Mouse (Mus musculus) forebrain, embryonic 16.5 days (tissue): Measurements from ENCODE around the gene Car10. TPM values are rescaled to one million over a fixed set of nuclear protein-coding genes. Genes with fewer than 3 reads are reported as not detected.

ENCODE experiments used
- ATAC-seq: fragments of 200-750 bp; cut with Nextera tagmentation; 2 replicates; pipeline ENCODE4 v1.8.0; 2017; ENCODE audit warnings: mild to moderate bottlenecking, moderate library complexity
- H3K27ac ChIP-seq: fragments of 300-500 bp; sonication (generic); 2 replicates; pipeline ENCODE4 v1.5.1; 2014; ENCODE audit warnings: low read length, control low read depth
- H3K27me3 ChIP-seq: fragments of 300-500 bp; sonication (generic); replicated peaks from 2 replicates; pipeline ENCODE4 v1.6.1; 2014; ENCODE audit warnings: low read length; ENCODE audit not compliant: control insufficient read depth, insufficient read depth
- H3K36me3 ChIP-seq: fragments of 300-500 bp; sonication (generic); 2 replicates; pipeline ENCODE4 v1.6.1; 2014; ENCODE audit not compliant: control insufficient read depth, insufficient read depth
- H3K4me1 ChIP-seq: fragments of 300-500 bp; sonication (generic); replicated peaks from 2 replicates; pipeline ENCODE4 v1.6.1; 2014; ENCODE audit warnings: low read length; ENCODE audit not compliant: control insufficient read depth, insufficient read depth
- H3K4me2 ChIP-seq: fragments of 300-500 bp; sonication (generic); 2 replicates; pipeline ENCODE4 v1.6.1; 2014; ENCODE audit warnings: mild to moderate bottlenecking, low read length, control low read depth
- H3K4me3 ChIP-seq: fragments of 300-500 bp; sonication (generic); replicated peaks from 2 replicates; pipeline ENCODE4 v1.5.1; 2014; ENCODE audit warnings: mild to moderate bottlenecking, low read length, control low read depth
- H3K9ac ChIP-seq: fragments of 300-500 bp; sonication (generic); replicated peaks from 2 replicates; pipeline ENCODE4 v1.6.1; 2014; ENCODE audit warnings: low read depth, low read length, control low read depth
- H3K9me3 ChIP-seq: fragments of 300-500 bp; sonication (generic); 2 replicates; pipeline ENCODE4 v1.6.1; 2016; ENCODE audit warnings: low read length; ENCODE audit not compliant: control insufficient read depth
- WGBS: fragments of 180-500 bp; shearing (Covaris S2); extraction: QIAGEN DNeasy Blood & Tissue Kit; methylation state at CpG from one replicate; pipeline ENCODE4 v1.1.7; 2014; 5-methylcytosine and 5-hydroxymethylcytosine counted together
- polyA plus RNA-seq: library from polyadenylated mRNA; unstranded; fragments of >200 nt; fragmentation: Nextera tagmentation; extraction: Ambion mirVana; gene quantifications from 2 replicates; pipeline ENCODE4 v1.2.1, GENCODE M21; 2015

Car10 gene
- polyA plus RNA-seq, 1 experiment from 2014 or later, result 18.6 TPM

DNA sequence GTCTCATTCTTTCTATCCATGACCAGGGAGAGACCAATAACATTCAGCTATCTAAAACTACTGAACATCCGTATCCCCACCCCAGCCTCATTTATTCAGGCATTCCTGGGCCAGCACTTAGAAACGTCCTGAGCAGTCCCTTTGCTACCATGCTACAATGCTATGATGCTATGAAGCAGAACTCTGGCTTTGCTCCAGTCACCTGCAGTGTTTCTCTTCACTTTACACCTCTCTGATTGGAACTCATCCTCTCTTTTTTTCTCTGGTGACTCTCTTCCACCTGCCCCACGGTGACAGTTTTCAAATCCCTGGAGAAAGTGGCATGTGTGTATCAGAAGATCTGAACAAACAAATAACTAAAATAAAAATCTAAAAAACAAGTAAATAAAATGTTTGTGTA, 541.6 kb downstream of the Car10 start:
- Histone ChIP-seq H3K27me3 (no peaks in the 10 kb centered on the region), H3K36me3 (no peaks in the 10 kb centered on the region), H3K9ac (no peak overlapping the region), H3K4me3 (no peak overlapping the region), H3K4me1 (0 out of 2 replicates have a peak, but pooled peaks cover 3% of the 10 kb centered on the region), H3K27ac (no peak overlapping the region), H3K9me3 (no peaks in the 10 kb centered on the region), H3K4me2 (no peak overlapping the region)
- no peak for ATAC-seq
- WGBS, result 76% methylated on average over 3 of the region's 3 CpGs

DNA sequence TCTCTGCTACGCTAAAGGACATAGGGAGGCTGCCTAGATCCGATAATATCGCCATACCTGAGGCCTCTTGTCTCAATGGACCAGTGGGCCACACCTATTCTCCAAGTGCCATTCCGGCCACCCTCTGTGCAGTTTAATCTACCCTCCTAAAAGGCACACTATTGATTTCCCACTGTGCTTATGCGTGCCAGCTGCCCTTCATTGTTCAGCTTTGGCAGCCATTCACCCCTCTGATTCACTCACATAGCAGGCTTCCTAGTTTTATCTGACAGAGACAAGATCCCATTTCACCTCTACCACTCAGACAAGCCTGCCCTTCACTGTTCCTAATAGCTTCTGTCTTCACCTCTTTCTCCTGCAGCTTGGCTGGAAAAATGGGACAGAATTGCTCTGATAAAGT, 543.1 kb downstream of the Car10 start:
- H3K27ac ChIP-seq, result no peak overlapping the region
- H3K4me3 ChIP-seq, result no peak overlapping the region
- no peak overlapping the region for H3K4me2 ChIP-seq
- 26% methylated on average over 5 of the region's 5 CpGs for WGBS
- H3K4me1 ChIP-seq, result 0 out of 2 replicates have a peak, but pooled peaks cover 3% of the 10 kb centered on the region
- H3K36me3 ChIP-seq, result no peaks in the 10 kb centered on the region
- H3K27me3 ChIP-seq, result no peaks in the 10 kb centered on the region
- H3K9me3 ChIP-seq, result no peaks in the 10 kb centered on the region
- ATAC-seq, result no peak
- H3K9ac ChIP-seq, result no peak overlapping the region

DNA sequence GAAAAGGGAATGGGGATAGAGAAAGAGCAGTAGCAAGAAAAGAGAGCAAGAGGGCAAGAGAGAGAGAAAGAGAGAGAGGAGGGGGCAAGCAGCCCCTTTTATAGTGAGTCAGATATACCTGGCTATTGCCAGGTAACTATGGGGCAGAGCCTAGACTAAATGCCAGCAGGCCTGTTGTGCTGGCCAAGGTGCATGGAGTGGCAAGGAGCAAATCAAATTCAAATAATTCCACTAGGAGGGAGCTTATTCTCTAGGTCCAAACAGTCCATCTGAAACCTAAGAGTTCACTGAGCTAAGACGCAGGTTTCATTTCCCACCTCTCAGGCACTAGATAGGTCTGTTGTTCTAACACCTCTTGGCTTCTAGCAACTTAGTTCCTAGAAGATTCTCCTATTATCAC, 544.5 kb downstream of the Car10 start:
- Histone ChIP-seq H3K27ac (no peak overlapping the region), H3K36me3 (no peaks in the 10 kb centered on the region), H3K9me3 (no peaks in the 10 kb centered on the region), H3K4me1 (0 out of 2 replicates have a peak, but pooled peaks cover 3% of the 10 kb centered on the region), H3K9ac (no peak overlapping the region), H3K27me3 (no peaks in the 10 kb centered on the region), H3K4me2 (no peak overlapping the region), H3K4me3 (no peak overlapping the region)
- no peak for ATAC-seq
- WGBS, result 91% methylated on average over 1 of the region's 1 CpGs

DNA sequence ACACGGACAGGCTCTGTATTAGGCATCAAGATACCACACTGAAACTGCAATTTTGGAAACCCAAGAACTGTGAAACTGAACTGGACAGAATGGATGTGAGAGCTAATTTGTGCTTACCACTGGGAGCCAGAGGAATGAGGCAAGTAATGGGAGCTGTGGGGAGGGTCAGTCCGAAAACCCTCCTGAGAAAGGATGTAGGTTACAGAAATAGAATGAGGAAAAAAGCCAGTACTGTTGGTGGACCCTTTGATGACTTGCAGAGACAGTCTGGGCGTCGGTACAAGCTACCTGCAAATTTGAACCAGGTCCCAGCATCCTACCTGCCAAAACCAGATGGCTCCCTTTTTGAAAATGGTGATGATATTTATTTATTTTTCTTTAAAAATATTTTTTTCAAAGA, 545.2 kb downstream of the Car10 start:
- Histone ChIP-seq H3K9ac (no peak overlapping the region), H3K36me3 (no peaks in the 10 kb centered on the region), H3K4me2 (no peak overlapping the region), H3K4me1 (0 out of 2 replicates have a peak, but pooled peaks cover 3% of the 10 kb centered on the region), H3K9me3 (no peaks in the 10 kb centered on the region), H3K4me3 (no peak overlapping the region), H3K27me3 (no peaks in the 10 kb centered on the region), H3K27ac (no peak overlapping the region)
- 88% methylated on average over 4 of the region's 4 CpGs for WGBS
- no peak for ATAC-seq

DNA sequence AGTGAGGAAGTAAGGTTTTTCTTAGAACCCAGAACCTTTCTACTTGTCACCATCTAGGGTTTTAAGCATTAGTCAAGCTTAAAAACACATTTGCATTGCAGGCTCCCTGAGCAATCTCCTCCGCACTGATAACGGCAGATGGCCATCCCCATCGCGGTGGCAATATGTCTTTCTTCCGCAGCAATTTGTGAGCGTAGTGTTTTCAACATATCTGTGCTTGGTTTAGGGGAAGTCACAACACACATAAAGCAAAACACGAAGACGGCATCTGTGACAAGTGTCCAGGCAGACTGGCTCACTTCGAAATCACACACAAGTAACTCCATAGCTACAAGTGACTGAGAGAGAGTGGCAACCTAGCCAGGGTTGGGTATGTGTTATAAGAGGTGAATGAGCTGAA, 545.6 kb downstream of the Car10 start:
- H3K4me2 ChIP-seq, result no peak overlapping the region
- no peak overlapping the region for H3K27ac ChIP-seq
- no peak overlapping the region for H3K4me3 ChIP-seq
- H3K36me3 ChIP-seq, result no peaks in the 10 kb centered on the region
- 77% methylated on average over 9 of the region's 9 CpGs for WGBS
- H3K9me3 ChIP-seq, result no peaks in the 10 kb centered on the region
- no peak overlapping the region for H3K9ac ChIP-seq
- ATAC-seq, result no peak
- H3K27me3 ChIP-seq, result no peaks in the 10 kb centered on the region
- H3K4me1 ChIP-seq, result 0 out of 2 replicates have a peak, but pooled peaks cover 3% of the 10 kb centered on the region

DNA sequence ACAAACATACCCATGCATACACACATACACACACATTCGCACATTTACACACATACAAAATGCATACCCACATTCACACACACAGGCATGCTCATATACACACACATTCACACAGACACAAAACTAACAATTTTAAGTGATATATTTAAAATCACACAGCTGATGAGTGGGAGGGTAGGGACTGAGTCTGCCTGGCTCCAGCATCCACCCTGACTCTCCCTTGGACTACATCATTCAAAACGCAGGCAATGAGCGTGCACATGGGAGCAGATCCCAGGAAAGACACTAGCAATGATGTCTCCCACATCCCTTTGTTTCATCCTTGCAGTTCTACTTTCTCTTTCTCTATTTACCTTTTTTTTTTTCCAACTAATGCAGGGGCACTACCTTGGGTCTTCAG, 548.4 kb downstream of the Car10 start:
- Histone ChIP-seq H3K9me3 (no peaks in the 10 kb centered on the region), H3K4me3 (no peak overlapping the region), H3K27me3 (no peaks in the 10 kb centered on the region), H3K4me2 (no peak overlapping the region), H3K27ac (no peak overlapping the region), H3K9ac (no peak overlapping the region), H3K36me3 (no peaks in the 10 kb centered on the region), H3K4me1 (no peaks in the 10 kb centered on the region)
- ATAC-seq, result no peak
- 88% methylated on average over 3 of the region's 3 CpGs for WGBS
